Mouse (Mus musculus): ENCODE measurements around the gene Gm17660. TPM values are rescaled to one million over a fixed set of nuclear protein-coding genes. Genes with fewer than 3 reads are reported as not detected.
A peak's percentile ranks its signal among the peaks of the same experiment; 100 is the strongest.

The Gm17660 gene
- total and polyA plus RNA-seq, 3 experiments, result not detected

GRCm38 (mm10) chr5:104043704-104044103 lies 33.7 kb downstream of the Gm17660 start:
- peaks cover 13 to 28% of the 10 kb centered on the region in 2 experiments for H3K4me1 ChIP-seq (ENCODE audit: control insufficient read depth in 1 of 2, insufficient read depth in 2 of 2, low read length in 2 of 2)
- DNase-seq (ENCODE audit: low read depth, low spot score), result peak; percentile 23

GRCm38 (mm10) chr5:104042906-104043305 lies 34.5 kb downstream of the Gm17660 start:
- peaks cover 11% of the 10 kb centered on the region for H3K79me2 ChIP-seq (ENCODE audit: control insufficient read depth, insufficient read depth, low read length, poor library complexity)
- H3K9ac ChIP-seq (ENCODE audit: control insufficient read depth, low read depth, low read length, poor library complexity, severe bottlenecking), result no peak overlapping the region
- H3K9me3 ChIP-seq (replicated peaks; ENCODE audit: insufficient read depth, low read length), result no peaks in the 10 kb centered on the region
- H3K4me1 ChIP-seq (ENCODE audit: control insufficient read depth in 1 of 2, insufficient read depth in 2 of 2, low read length in 2 of 2), result peaks cover 11 to 25% of the 10 kb centered on the region in 2 experiments
- H3K4me3 ChIP-seq (ENCODE audit: control insufficient read depth in 1 of 2, insufficient read depth in 1 of 2, low read depth in 2 of 2, low read length in 2 of 2), result no peak overlapping the region
- H3K27me3 ChIP-seq (ENCODE audit: control insufficient read depth in 1 of 2, insufficient read depth in 2 of 2, low read length in 2 of 2), result no peaks in the 10 kb centered on the region
- H3K36me3 ChIP-seq (ENCODE audit: control insufficient read depth in 1 of 2, insufficient read depth in 2 of 2, low read length in 2 of 2), result peaks cover 0 to 28% of the 10 kb centered on the region in 2 experiments; a peak in 2 of 4 replicates
- TF ChIP-seq MYB (IDR thresholded peaks at IDR 0.05; ENCODE audit: low read depth, low read length), result no peak
- TF ChIP-seq POLR2A (IDR thresholded peaks at IDR 0.05; ENCODE audit: control insufficient read depth in 1 of 2, insufficient read depth in 1 of 2, low read depth in 1 of 2, low read length in 2 of 2, poor library complexity in 1 of 2), result no peak
- TF ChIP-seq MAFK (IDR thresholded peaks at IDR 0.05; ENCODE audit: borderline replicate concordance, low read depth, low read length), result no peak
- no peak for TF ChIP-seq MYC (IDR thresholded peaks at IDR 0.05; ENCODE audit: low read depth, low read length)
- no peak for TF ChIP-seq SMC3 (IDR thresholded peaks at IDR 0.05; ENCODE audit: low read depth, low read length)
- TF ChIP-seq NRF1 (IDR thresholded peaks at IDR 0.05; ENCODE audit: insufficient read depth, low read depth, low read length, poor library complexity, severe bottlenecking), result no peak
- TF ChIP-seq ETS1 (IDR thresholded peaks at IDR 0.05; ENCODE audit: low read depth, low read length), result no peak
- no peak for TF ChIP-seq GABPA (IDR thresholded peaks at IDR 0.05; ENCODE audit: low read depth, low read length)
- TF ChIP-seq JUND (IDR thresholded peaks at IDR 0.05; ENCODE audit: low read depth, low read length), result no peak
- no peak for TF ChIP-seq USF1 (IDR thresholded peaks at IDR 0.05; ENCODE audit: low read depth, low read length)
- no peak for TF ChIP-seq HCFC1 (IDR thresholded peaks at IDR 0.05; ENCODE audit: low read depth, low read length)
- TF ChIP-seq RCOR1 (IDR thresholded peaks at IDR 0.05; ENCODE audit: low read depth, low read length), result no peak
- TF ChIP-seq MXI1 (IDR thresholded peaks at IDR 0.05; ENCODE audit: low read depth, low read length), result no peak
- no peak for TF ChIP-seq E2F4 (IDR thresholded peaks at IDR 0.05; ENCODE audit: borderline replicate concordance, low read depth, low read length)
- no peak for DNase-seq (ENCODE audit: low read depth, low spot score)
- H3K27ac ChIP-seq (ENCODE audit: control insufficient read depth, low read depth, low read length), result no peak overlapping the region

More at GRCm38 (mm10) chr5:104043704-104044103, 33.7 kb downstream of the Gm17660 start:
- H3K9me3 ChIP-seq (replicated peaks; ENCODE audit: insufficient read depth, low read length), result no peaks in the 10 kb centered on the region
- no peak overlapping the region for H3K9ac ChIP-seq (ENCODE audit: control insufficient read depth, low read depth, low read length, poor library complexity, severe bottlenecking)
- H3K4me3 ChIP-seq (ENCODE audit: control insufficient read depth in 1 of 2, insufficient read depth in 1 of 2, low read depth in 2 of 2, low read length in 2 of 2), result no peak overlapping the region
- 0 out of 2 replicates have a peak overlapping the region, but pooled peaks have one; percentile 9 for H3K27ac ChIP-seq (ENCODE audit: control insufficient read depth, low read depth, low read length)
- peaks cover 13% of the 10 kb centered on the region for H3K79me2 ChIP-seq (ENCODE audit: control insufficient read depth, insufficient read depth, low read length, poor library complexity)
- H3K36me3 ChIP-seq (ENCODE audit: control insufficient read depth in 1 of 2, insufficient read depth in 2 of 2, low read length in 2 of 2), result peaks cover 0 to 35% of the 10 kb centered on the region in 2 experiments; a peak in 2 of 4 replicates
- H3K27me3 ChIP-seq (ENCODE audit: control insufficient read depth in 1 of 2, insufficient read depth in 2 of 2, low read length in 2 of 2), result no peaks in the 10 kb centered on the region
- TF ChIP-seq MAX (IDR thresholded peaks at IDR 0.05; ENCODE audit: low read length) (no peak), TAL1 (IDR thresholded peaks at IDR 0.05; ENCODE audit: low read length) (peak; percentile 50)
